Mouse (Mus musculus) myocyte (in vitro differentiated cells): ENCODE measurements around the gene Rgl1. TPM values are rescaled to one million over a fixed set of nuclear protein-coding genes. Genes with fewer than 3 reads are reported as not detected.

ENCODE experiments used
- H3K27me3 ChIP-seq: one replicate; pipeline ENCODE4 v1.6.1; 2011; ENCODE audit not compliant: control insufficient read depth, insufficient read depth, insufficient read length
- H3K36me3 ChIP-seq: one replicate; pipeline ENCODE4 v1.6.1; 2011; ENCODE audit not compliant: control insufficient read depth, insufficient read depth
- H3K4me2 ChIP-seq: one replicate; pipeline ENCODE4 v1.6.1; 2011; ENCODE audit warnings: low read depth, control low read depth
- H3K4me3 ChIP-seq: one replicate; pipeline ENCODE4 v1.5.1; 2011; ENCODE audit warnings: mild to moderate bottlenecking, control low read depth, moderate library complexity
- H3K79me2 ChIP-seq: one replicate; pipeline ENCODE4 v1.6.1; 2011; ENCODE audit not compliant: control insufficient read depth, insufficient read depth
- H3ac ChIP-seq: one replicate; pipeline ENCODE4 v1.6.1; 2011; ENCODE audit not compliant: control insufficient read depth, insufficient read length
- CEBPB ChIP-seq: IDR thresholded peaks from 2 replicates; pipeline ENCODE4 v1.6.1; 2011; ENCODE audit warnings: mild to moderate bottlenecking, moderate library complexity; ENCODE audit not compliant: poor library complexity, insufficient read depth, severe bottlenecking
- E2F4 ChIP-seq: IDR thresholded peaks from one replicate; pipeline ENCODE4 v1.6.1; 2011; ENCODE audit warnings: mild to moderate bottlenecking, control low read depth, moderate library complexity; ENCODE audit not compliant: insufficient read depth
- MAX ChIP-seq: IDR thresholded peaks from one replicate; pipeline ENCODE4 v1.6.1; 2011; ENCODE audit warnings: low read depth, mild to moderate bottlenecking, control low read depth
- MYOD1 ChIP-seq, 3 experiments: IDR thresholded peaks; one replicate each; pipeline ENCODE4 v1.6.1; 2011; ENCODE audit warnings: control low read depth in 2 of 3, low read depth in 2 of 3, mild to moderate bottlenecking in 2 of 3, moderate library complexity in 1 of 3; ENCODE audit not compliant: insufficient read length in 2 of 3, control insufficient read depth in 1 of 3
- MYOG ChIP-seq, 3 experiments: IDR thresholded peaks; one replicate each; pipeline ENCODE4 v1.6.1; 2011; ENCODE audit warnings: control low read depth in 2 of 3, low read depth in 2 of 3, mild to moderate bottlenecking in 2 of 3; ENCODE audit not compliant: insufficient read length in 2 of 3, control insufficient read depth in 1 of 3, insufficient read depth in 1 of 3
- POLR2A ChIP-seq: IDR thresholded peaks from one replicate; pipeline ENCODE4 v1.6.1; 2011; ENCODE audit warnings: low read depth, mild to moderate bottlenecking, control low read depth, moderate library complexity; ENCODE audit not compliant: insufficient read length
- POLR2AphosphoS2 ChIP-seq: IDR thresholded peaks from one replicate; pipeline ENCODE4 v1.6.1; 2011; ENCODE audit warnings: low read depth, control low read depth; ENCODE audit not compliant: insufficient read length
- REST ChIP-seq: IDR thresholded peaks from one replicate; pipeline ENCODE4 v1.6.1; 2011; ENCODE audit warnings: mild to moderate bottlenecking, control low read depth, moderate library complexity; ENCODE audit not compliant: insufficient read depth, insufficient read length
- SRF ChIP-seq: IDR thresholded peaks from one replicate; pipeline ENCODE4 v1.6.1; 2011; ENCODE audit warnings: low read depth; ENCODE audit not compliant: control insufficient read depth, insufficient read length
- TCF12 ChIP-seq: IDR thresholded peaks from one replicate; pipeline ENCODE4 v1.6.1; 2011; ENCODE audit warnings: mild to moderate bottlenecking, control low read depth; ENCODE audit not compliant: poor library complexity, insufficient read depth, severe bottlenecking
- TCF3 ChIP-seq: IDR thresholded peaks from one replicate; pipeline ENCODE4 v1.6.1; 2011; ENCODE audit warnings: low read depth, control low read depth; ENCODE audit not compliant: insufficient read length
- USF1 ChIP-seq: IDR thresholded peaks from one replicate; pipeline ENCODE4 v1.6.1; 2011; ENCODE audit warnings: low read depth, mild to moderate bottlenecking, control low read depth, moderate library complexity
- polyA plus RNA-seq: library from polyadenylated mRNA; unstranded; fragments of >200 nt; fragmentation: generic; extraction: Trizol; gene quantifications from one replicate; pipeline ENCODE4 v1.2.1, GENCODE M21; 2012; ENCODE audit warnings: missing spikeins

Rgl1 gene
- polyA plus RNA-seq, 1 experiment, result 4.3 TPM

- TF ChIP-seq TCF3 (no peak), POLR2AphosphoS2 (no peak), REST (no peak), MAX (no peak), SRF (no peak)
- Histone ChIP-seq H3ac (no peak overlapping the region), H3K27me3 (no peaks in the 10 kb centered on the region), H3K4me2 (no peak overlapping the region), H3K36me3 (no peaks in the 10 kb centered on the region), H3K79me2 (no peaks in the 10 kb centered on the region), H3K4me3 (no peak overlapping the region)
Observed at GRCm38 (mm10) chr1:152613158-152613857, 152.8 kb downstream of the Rgl1 start.

GRCm38 (mm10) chr1:152612535-152613157 is 153.5 kb downstream of the Rgl1 start:
- H3K27me3 ChIP-seq, result no peaks in the 10 kb centered on the region
- no peaks in the 10 kb centered on the region for H3K36me3 ChIP-seq
- H3K79me2 ChIP-seq, result no peaks in the 10 kb centered on the region
- no peak overlapping the region for H3K4me2 ChIP-seq
- no peak for TF ChIP-seq TCF12
- no peak for TF ChIP-seq MYOG (IDR thresholded peaks at IDR 0.05; ENCODE audit: control insufficient read depth in 1 of 3, insufficient read depth in 1 of 3, insufficient read length in 2 of 3, low read depth in 2 of 3)
- TF ChIP-seq SRF, result no peak
- no peak for TF ChIP-seq E2F4
- no peak for TF ChIP-seq USF1
- TF ChIP-seq MYOD1 (IDR thresholded peaks at IDR 0.05; ENCODE audit: control insufficient read depth in 1 of 3, insufficient read length in 2 of 3, low read depth in 2 of 3), result no peak
- TF ChIP-seq REST, result no peak
- TF ChIP-seq POLR2AphosphoS2, result no peak
- no peak for TF ChIP-seq TCF3
- TF ChIP-seq MAX, result no peak
- H3K4me3 ChIP-seq, result no peak overlapping the region
- H3ac ChIP-seq, result no peak overlapping the region

GRCm38 (mm10) chr1:152609547-152609946 is 156.6 kb downstream of the Rgl1 start:
- no peak for TF ChIP-seq POLR2AphosphoS2
- no peak for TF ChIP-seq SRF
- no peak for TF ChIP-seq TCF12
- TF ChIP-seq TCF3, result no peak
- no peak for TF ChIP-seq REST
- Histone ChIP-seq H3ac (no peak overlapping the region), H3K36me3 (no peaks in the 10 kb centered on the region), H3K4me3 (no peak overlapping the region), H3K4me2 (no peak overlapping the region), H3K79me2 (no peaks in the 10 kb centered on the region), H3K27me3 (no peaks in the 10 kb centered on the region)

GRCm38 (mm10) chr1:152609006-152609405 is 157.1 kb downstream of the Rgl1 start:
- H3K4me2 ChIP-seq, result no peak overlapping the region
- H3ac ChIP-seq, result no peak overlapping the region

GRCm38 (mm10) chr1:152607765-152608164 is 158.4 kb downstream of the Rgl1 start:
- H3K4me3 ChIP-seq, result no peak overlapping the region
- no peaks in the 10 kb centered on the region for H3K79me2 ChIP-seq

More at GRCm38 (mm10) chr1:152609006-152609405, 157.1 kb downstream of the Rgl1 start:
- H3K27me3 ChIP-seq, result no peaks in the 10 kb centered on the region
- no peaks in the 10 kb centered on the region for H3K79me2 ChIP-seq
- H3K36me3 ChIP-seq, result no peaks in the 10 kb centered on the region
- H3K4me3 ChIP-seq, result no peak overlapping the region
- TF ChIP-seq CEBPB (no peak), USF1 (no peak), SRF (no peak), TCF3 (no peak), MAX (no peak), REST (no peak), E2F4 (no peak), POLR2AphosphoS2 (no peak), POLR2A (no peak), MYOG (IDR thresholded peaks at IDR 0.05; ENCODE audit: control insufficient read depth in 1 of 3, insufficient read depth in 1 of 3, insufficient read length in 2 of 3, low read depth in 2 of 3) (no peak), TCF12 (no peak), MYOD1 (IDR thresholded peaks at IDR 0.05; ENCODE audit: control insufficient read depth in 1 of 3, insufficient read length in 2 of 3, low read depth in 2 of 3) (no peak)

More at GRCm38 (mm10) chr1:152607765-152608164, 158.4 kb downstream of the Rgl1 start:
- Histone ChIP-seq H3K27me3 (no peaks in the 10 kb centered on the region), H3ac (no peak overlapping the region), H3K36me3 (no peaks in the 10 kb centered on the region), H3K4me2 (no peak overlapping the region)
- no peak for TF ChIP-seq REST
- TF ChIP-seq MYOD1 (IDR thresholded peaks at IDR 0.05; ENCODE audit: control insufficient read depth in 1 of 3, insufficient read length in 2 of 3, low read depth in 2 of 3), result no peak
- TF ChIP-seq MAX, result no peak
- no peak for TF ChIP-seq POLR2AphosphoS2
- TF ChIP-seq TCF3, result no peak
- no peak for TF ChIP-seq E2F4
- TF ChIP-seq MYOG (IDR thresholded peaks at IDR 0.05; ENCODE audit: control insufficient read depth in 1 of 3, insufficient read depth in 1 of 3, insufficient read length in 2 of 3, low read depth in 2 of 3), result no peak
- TF ChIP-seq TCF12, result no peak
- TF ChIP-seq CEBPB, result no peak
- TF ChIP-seq USF1, result no peak
- TF ChIP-seq SRF, result no peak
- no peak for TF ChIP-seq POLR2A
